Mouse (Mus musculus) liver, embryonic 16.5 days (tissue): ENCODE results near the gene Ebf1. TPM values are rescaled to one million over a fixed set of nuclear protein-coding genes. Genes with fewer than 3 reads are reported as not detected.
"Not testable (repeated sequence)": the region's sequence is repeated elsewhere in the genome, so short reads cannot be mapped to it uniquely, and the experiment has no call there.

Source experiments
- ATAC-seq: fragments of 200-750 bp; cut with Nextera tagmentation; 2 replicates; pipeline ENCODE4 v1.8.0; 2017; ENCODE audit warnings: low read depth, mild to moderate bottlenecking, moderate number of reproducible peaks, moderate library complexity
- H3K27ac ChIP-seq: fragments of 300-500 bp; sonication (generic); 2 replicates; pipeline ENCODE4 v1.5.1; 2014; ENCODE audit warnings: mild to moderate bottlenecking, low read length
- H3K27me3 ChIP-seq: fragments of 300-500 bp; sonication (generic); 2 replicates; pipeline ENCODE4 v1.6.1; 2014; ENCODE audit warnings: low read depth, low read length, mixed read lengths; ENCODE audit not compliant: control insufficient read depth, insufficient read depth
- H3K36me3 ChIP-seq: fragments of 300-500 bp; sonication (generic); 2 replicates; pipeline ENCODE4 v1.6.1; 2014; ENCODE audit warnings: mild to moderate bottlenecking; ENCODE audit not compliant: control insufficient read depth, insufficient read depth
- H3K4me1 ChIP-seq: fragments of 300-500 bp; sonication (generic); 2 replicates; pipeline ENCODE4 v1.6.1; 2014; ENCODE audit warnings: low read depth, low read length, mixed read lengths; ENCODE audit not compliant: control insufficient read depth
- H3K4me2 ChIP-seq: fragments of 300-500 bp; sonication (generic); 2 replicates; pipeline ENCODE4 v1.6.1; 2014; ENCODE audit warnings: low read depth, low read length, mixed read lengths
- H3K4me3 ChIP-seq: fragments of 300-500 bp; sonication (generic); 2 replicates; pipeline ENCODE4 v1.5.1; 2014; ENCODE audit warnings: low read depth, mild to moderate bottlenecking, low read length
- H3K9ac ChIP-seq: fragments of 300-500 bp; sonication (generic); 2 replicates; pipeline ENCODE4 v1.6.1; 2014; ENCODE audit warnings: low read depth, low read length
- H3K9me3 ChIP-seq: fragments of 300-500 bp; sonication (generic); replicated peaks from 2 replicates; pipeline ENCODE4 v1.6.1; 2016; ENCODE audit warnings: low read length; ENCODE audit not compliant: control insufficient read depth
- WGBS: fragments of 180-500 bp; shearing (Covaris S2); extraction: QIAGEN DNeasy Blood & Tissue Kit; methylation state at CpG from one replicate; pipeline ENCODE4 v1.1.7; 2014; ENCODE audit not compliant: insufficient replicate concordance; 5-methylcytosine and 5-hydroxymethylcytosine counted together
- polyA plus RNA-seq: library from polyadenylated mRNA; unstranded; fragments of >200 nt; fragmentation: Nextera tagmentation; extraction: Ambion mirVana; gene quantifications from 2 replicates; pipeline ENCODE4 v1.2.1, GENCODE M21; 2015

The Ebf1 gene
- 2.2 and 2.8 TPM in 2 replicates for polyA plus RNA-seq

GRCm38 (mm10) chr11:44616788-44617712, at the start of gene Ebf1:
Ebf1 (plus strand) TSS chr11:44617317.
- H3K27me3 ChIP-seq: peaks cover 95% of the 10 kb centered on the region
- H3K4me2 ChIP-seq: peak within 1 kb of the TSS; percentile 49
- no peaks in the 10 kb centered on the region for H3K36me3 ChIP-seq
- H3K9ac ChIP-seq: no peak within 1 kb of the TSS
- ATAC-seq: peak; percentile 82
- H3K4me1 ChIP-seq: no peaks in the 10 kb centered on the region; the same call in 1 of the 2 replicates
- under 1% methylated on average over 31 of the region's 31 CpGs for WGBS
- peak within 1 kb of the TSS; percentile 44 for H3K4me3 ChIP-seq
- no peak within 1 kb of the TSS for H3K27ac ChIP-seq
- no peaks in the 10 kb centered on the region for H3K9me3 ChIP-seq

GRCm38 (mm10) chr11:44570336-44570735, 46.8 kb upstream of the Ebf1 start:
- not testable (repeated sequence) for H3K9ac ChIP-seq, ATAC-seq, H3K27ac ChIP-seq, H3K9me3 ChIP-seq, H3K4me2 ChIP-seq, H3K4me1 ChIP-seq, H3K4me3 ChIP-seq, H3K27me3 ChIP-seq
- WGBS: 89% methylated on average over 4 of the region's 4 CpGs
- H3K36me3 ChIP-seq: peaks cover 20% of the 10 kb centered on the region

- Histone ChIP-seq H3K4me3 (no peak overlapping the region), H3K36me3 (peaks cover 4% of the 10 kb centered on the region), H3K27ac (no peak overlapping the region), H3K27me3 (no peaks in the 10 kb centered on the region), H3K9ac (no peak overlapping the region), H3K4me1 (no peaks in the 10 kb centered on the region), H3K9me3 (no peaks in the 10 kb centered on the region), H3K4me2 (no peak overlapping the region)
- no peak for ATAC-seq
- WGBS: 85% methylated on average over 5 of the region's 5 CpGs
Observed at GRCm38 (mm10) chr11:44572781-44573180, 44.3 kb upstream of the Ebf1 start.

GRCm38 (mm10) chr11:44573396-44573795, 43.7 kb upstream of the Ebf1 start:
- WGBS: 57% methylated on average over 3 of the region's 3 CpGs
- Histone ChIP-seq H3K9me3 (no peaks in the 10 kb centered on the region), H3K36me3 (peaks cover 4% of the 10 kb centered on the region), H3K27me3 (no peaks in the 10 kb centered on the region), H3K4me1 (no peaks in the 10 kb centered on the region), H3K9ac (no peak overlapping the region), H3K27ac (no peak overlapping the region), H3K4me3 (no peak overlapping the region), H3K4me2 (no peak overlapping the region)
- no peak for ATAC-seq

- Histone ChIP-seq H3K27ac (no peak overlapping the region), H3K4me2 (no peak overlapping the region), H3K9me3 (no peaks in the 10 kb centered on the region), H3K27me3 (no peaks in the 10 kb centered on the region), H3K4me3 (no peak overlapping the region), H3K4me1 (no peaks in the 10 kb centered on the region), H3K9ac (no peak overlapping the region), H3K36me3 (peaks cover 3% of the 10 kb centered on the region)
- WGBS: 83% methylated on average over 8 of the region's 8 CpGs
- ATAC-seq: no peak
Observed at GRCm38 (mm10) chr11:44574391-44574790, 42.7 kb upstream of the Ebf1 start.

GRCm38 (mm10) chr11:44574820-44575219, 42.3 kb upstream of the Ebf1 start:
- no peak overlapping the region for H3K4me3 ChIP-seq
- no peak overlapping the region for H3K4me2 ChIP-seq
- H3K27ac ChIP-seq: no peak overlapping the region
- H3K36me3 ChIP-seq: no peaks in the 10 kb centered on the region
- ATAC-seq: no peak
- no peaks in the 10 kb centered on the region for H3K9me3 ChIP-seq
- no peaks in the 10 kb centered on the region for H3K27me3 ChIP-seq
- WGBS: 75% methylated on average over 5 of the region's 5 CpGs
- no peak overlapping the region for H3K9ac ChIP-seq
- H3K4me1 ChIP-seq: no peaks in the 10 kb centered on the region

GRCm38 (mm10) chr11:44577911-44578310, 39.2 kb upstream of the Ebf1 start:
- Histone ChIP-seq H3K9me3 (no peaks in the 10 kb centered on the region), H3K27ac (no peak overlapping the region), H3K4me3 (no peak overlapping the region), H3K4me1 (peaks cover 4% of the 10 kb centered on the region), H3K4me2 (no peak overlapping the region), H3K27me3 (no peaks in the 10 kb centered on the region), H3K9ac (no peak overlapping the region), H3K36me3 (no peaks in the 10 kb centered on the region)
- WGBS: 71% methylated on average over 9 of the region's 9 CpGs
- ATAC-seq: no peak

GRCm38 (mm10) chr11:44581277-44581683, 35.8 kb upstream of the Ebf1 start:
- H3K4me1 ChIP-seq: peaks cover 4% of the 10 kb centered on the region

GRCm38 (mm10) chr11:44586047-44586696, 30.9 kb upstream of the Ebf1 start:
- Histone ChIP-seq H3K4me2 (no peak overlapping the region), H3K9ac (no peak overlapping the region), H3K36me3 (no peaks in the 10 kb centered on the region), H3K27ac (no peak overlapping the region), H3K9me3 (no peaks in the 10 kb centered on the region), H3K4me3 (no peak overlapping the region), H3K27me3 (no peaks in the 10 kb centered on the region), H3K4me1 (peaks cover 2% of the 10 kb centered on the region)
- WGBS: 5% methylated on average over 3 of the region's 3 CpGs
- ATAC-seq: no peak

More at GRCm38 (mm10) chr11:44581277-44581683, 35.8 kb upstream of the Ebf1 start:
- Histone ChIP-seq H3K9ac (no peak overlapping the region), H3K9me3 (no peaks in the 10 kb centered on the region), H3K36me3 (no peaks in the 10 kb centered on the region), H3K27me3 (no peaks in the 10 kb centered on the region), H3K4me3 (no peak overlapping the region), H3K4me2 (peak overlapping the region; percentile 24), H3K27ac (no peak overlapping the region)
- ATAC-seq: peak; percentile 55
- WGBS: 9% methylated on average over 11 of the region's 11 CpGs
